ENCODE assay signal across 9 mouse cellular contexts in the genomic region with DNA sequence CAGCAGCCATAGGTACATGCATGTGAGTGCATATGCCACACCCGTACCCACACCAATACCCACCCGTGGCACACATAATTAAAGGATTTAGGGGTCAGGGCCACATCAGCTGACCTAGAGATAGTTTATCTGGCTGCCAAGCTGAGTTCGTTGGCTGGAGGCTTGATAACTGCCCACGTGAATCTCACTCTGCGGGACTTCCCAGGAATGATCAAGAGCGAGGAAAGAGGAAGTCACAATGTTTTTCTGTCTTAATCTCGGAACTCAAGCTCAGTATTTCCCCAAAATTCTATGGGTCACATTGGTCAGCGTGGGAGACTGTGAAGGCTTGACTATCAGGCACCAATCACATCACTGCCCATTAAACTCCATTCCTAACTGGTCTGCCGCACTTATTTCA. TPM values are rescaled to one million over a fixed set of nuclear protein-coding genes. Genes with fewer than 3 reads are reported as not detected.
A peak's percentile ranks its signal among the peaks of the same experiment; 100 is the strongest.
DNase-seq lines count a peak whose midpoint lies in the region; ATAC-seq and TF ChIP-seq lines count a peak whose summit lies in the region.
"Had no signal": no experiment of that assay in that cellular context is flagged by ENCODE, and none has a peak within 500 bp of the region (broad histone marks: within the 10 kb centered on the region; RNA-seq: fewer than 3 reads in every experiment).

No protein-coding gene starts in this region.

- no peak for ATAC-seq in lung, embryonic 15.5 days (ENCODE audit: borderline replicate concordance, extremely low read depth, low FRiP score, low TSS enrichment)
- ATAC-seq in forebrain, postnatal 0 days = no peak
- ATAC-seq in liver, embryonic 13.5 days (ENCODE audit: low read depth) = no peak
- ATAC-seq in stomach, embryonic 15.5 days (ENCODE audit: insufficient read depth, low FRiP score, low read depth) = no peak

- no peak for TF ChIP-seq CTCF in forebrain, postnatal 0 days (IDR thresholded peaks at IDR 0.05; ENCODE audit: low read depth)

- DNase-seq in lung, postnatal 14 days = no peak
- DNase-seq in forebrain, postnatal 0 days = no peak
- DNase-seq in liver, embryonic 13.5 days = no peak
- no peak for DNase-seq in spleen, postnatal 14 days (ENCODE audit: low spot score in 2 of 2)
- DNase-seq in left cerebral cortex, adult 18-20 months (ENCODE audit: low spot score in 2 of 2) = no peak
- no peak for DNase-seq in cerebellum, postnatal 25 days

- H3K27ac ChIP-seq in lung, embryonic 15.5 days = no peak overlapping the region
- H3K27ac ChIP-seq in forebrain, postnatal 0 days (ENCODE audit: low read depth, low read length) = peak overlapping the region; percentile 91; the same call in 1 of the 2 replicates
- peak overlapping the region; percentile 97 for H3K27ac ChIP-seq in liver, embryonic 13.5 days
- peak overlapping the region; percentile 94; the same call in 1 of the 2 replicates for H3K27ac ChIP-seq in stomach, embryonic 15.5 days

- no peaks in the 10 kb centered on the region for H3K36me3 ChIP-seq in lung, embryonic 15.5 days
- no peaks in the 10 kb centered on the region for H3K36me3 ChIP-seq in forebrain, postnatal 0 days (ENCODE audit: insufficient read depth)
- H3K36me3 ChIP-seq in liver, embryonic 13.5 days = peaks cover 3% of the 10 kb centered on the region; the same call in 1 of the 2 replicates
- no peaks in the 10 kb centered on the region for H3K36me3 ChIP-seq in stomach, embryonic 15.5 days

- H3K9ac ChIP-seq in lung, embryonic 15.5 days = no peak overlapping the region
- peak overlapping the region; percentile 92; the same call in 1 of the 2 replicates for H3K9ac ChIP-seq in forebrain, postnatal 0 days
- H3K9ac ChIP-seq in liver, embryonic 13.5 days = peak overlapping the region; percentile 95
- H3K9ac ChIP-seq in stomach, embryonic 15.5 days = no peak overlapping the region

- peaks cover 17% of the 10 kb centered on the region for H3K4me1 ChIP-seq in lung, embryonic 15.5 days
- peaks cover 10% of the 10 kb centered on the region; the same call in 1 of the 2 replicates for H3K4me1 ChIP-seq in forebrain, postnatal 0 days (ENCODE audit: insufficient read depth)
- peaks cover 23% of the 10 kb centered on the region for H3K4me1 ChIP-seq in liver, embryonic 13.5 days (replicated peaks)
- peaks cover 9% of the 10 kb centered on the region for H3K4me1 ChIP-seq in stomach, embryonic 15.5 days

- peak overlapping the region; percentile 74; the same call in 1 of the 2 replicates for H3K4me3 ChIP-seq in lung, embryonic 15.5 days
- H3K4me3 ChIP-seq in forebrain, postnatal 0 days (ENCODE audit: low read depth, low read length) = no peak overlapping the region
- peak overlapping the region; percentile 91 for H3K4me3 ChIP-seq in liver, embryonic 13.5 days (replicated peaks)
- H3K4me3 ChIP-seq in stomach, embryonic 15.5 days (replicated peaks) = peak overlapping the region; percentile 75; the same call in 1 of the 2 replicates

- peak overlapping the region; percentile 58 for H3K4me2 ChIP-seq in lung, embryonic 15.5 days
- H3K4me2 ChIP-seq in forebrain, postnatal 0 days (ENCODE audit: low read depth) = peak overlapping the region; percentile 80
- H3K4me2 ChIP-seq in liver, embryonic 13.5 days = peak overlapping the region; percentile 82
- H3K4me2 ChIP-seq in stomach, embryonic 15.5 days = peak overlapping the region; percentile 73

- H3K27me3 ChIP-seq in lung, embryonic 15.5 days = no peaks in the 10 kb centered on the region
- no peaks in the 10 kb centered on the region for H3K27me3 ChIP-seq in forebrain, postnatal 0 days (ENCODE audit: insufficient read depth, low read length)
- H3K27me3 ChIP-seq in liver, embryonic 13.5 days = no peaks in the 10 kb centered on the region
- H3K27me3 ChIP-seq in stomach, embryonic 15.5 days (replicated peaks) = no peaks in the 10 kb centered on the region

- no peaks in the 10 kb centered on the region for H3K9me3 ChIP-seq in lung, embryonic 15.5 days
- no peaks in the 10 kb centered on the region for H3K9me3 ChIP-seq in forebrain, postnatal 0 days (ENCODE audit: low read length)
- no peaks in the 10 kb centered on the region for H3K9me3 ChIP-seq in liver, embryonic 13.5 days (replicated peaks)
- H3K9me3 ChIP-seq in stomach, embryonic 15.5 days = no peaks in the 10 kb centered on the region

- WGBS in lung, embryonic 15.5 days = 71% methylated on average over 9 of the region's 9 CpGs
- 86% methylated on average over 9 of the region's 9 CpGs for WGBS in forebrain, postnatal 0 days
- 34% methylated on average over 9 of the region's 9 CpGs for WGBS in liver, embryonic 13.5 days (ENCODE audit: insufficient replicate concordance)
- WGBS in stomach, embryonic 15.5 days = 67% methylated on average over 9 of the region's 9 CpGs

RNA-seq across cellular contexts. Expression of a gene that starts 0.6 kb away (rescaled TPM):
- 83.9 and 89.4 TPM in 2 replicates for polyA plus RNA-seq in lung, embryonic 15.5 days (2015; fragmentation: Nextera tagmentation; extraction: Ambion mirVana)
- total RNA-seq in forebrain, postnatal 0 days (2014; rRNA removed) = 69.9 and 73.6 TPM in 2 replicates
- polyA plus RNA-seq in forebrain, postnatal 0 days (2015; fragmentation: Nextera tagmentation; extraction: Ambion mirVana) = 139 TPM in 2 replicates
- polyA plus RNA-seq in liver, embryonic 13.5 days (2015; fragmentation: Nextera tagmentation; extraction: Ambion mirVana) = 25.4 and 25.6 TPM in 2 replicates
- polyA plus RNA-seq in stomach, embryonic 15.5 days (2015; fragmentation: Nextera tagmentation; extraction: Ambion mirVana) = 68.3 and 78.5 TPM in 2 replicates
- total RNA-seq in left cerebral cortex, adult 18-20 months (2021) = 10 to 100 TPM; 54.6 to 56.6 TPM

RNA-seq across cellular contexts. Expression of a gene that starts 19.5 kb away (rescaled TPM):
- polyA plus RNA-seq in lung, embryonic 15.5 days (2015; fragmentation: Nextera tagmentation; extraction: Ambion mirVana) = not detected in 2 replicates
- total RNA-seq in forebrain, postnatal 0 days (2014; rRNA removed) = 1.5 and 1.7 TPM in 2 replicates
- polyA plus RNA-seq in forebrain, postnatal 0 days (2015; fragmentation: Nextera tagmentation; extraction: Ambion mirVana) = 0.74 and 2.8 TPM in 2 replicates
- not detected in 2 replicates for polyA plus RNA-seq in liver, embryonic 13.5 days (2015; fragmentation: Nextera tagmentation; extraction: Ambion mirVana)
- polyA plus RNA-seq in stomach, embryonic 15.5 days (2015; fragmentation: Nextera tagmentation; extraction: Ambion mirVana) = 0.49 TPM in 1 of 2 replicates, not detected in the other
- total RNA-seq in left cerebral cortex, adult 18-20 months (2021) = not detected
- total RNA-seq: adrenal gland, postnatal 4 days had no signal

RNA-seq across cellular contexts. Expression of a gene that starts 51.5 kb away (rescaled TPM):
- polyA plus RNA-seq in lung, embryonic 15.5 days (2015; fragmentation: Nextera tagmentation; extraction: Ambion mirVana) = 24.0 and 24.8 TPM in 2 replicates
- 96.0 and 124 TPM in 2 replicates for total RNA-seq in forebrain, postnatal 0 days (2014; rRNA removed)
- 22.8 and 29.1 TPM in 2 replicates for polyA plus RNA-seq in forebrain, postnatal 0 days (2015; fragmentation: Nextera tagmentation; extraction: Ambion mirVana)
- 2.0 TPM in 2 replicates for polyA plus RNA-seq in liver, embryonic 13.5 days (2015; fragmentation: Nextera tagmentation; extraction: Ambion mirVana)
- 18.2 and 18.4 TPM in 2 replicates for polyA plus RNA-seq in stomach, embryonic 15.5 days (2015; fragmentation: Nextera tagmentation; extraction: Ambion mirVana)
- 100 to 1,000 TPM; 135 to 137 TPM for total RNA-seq in left cerebral cortex, adult 18-20 months (2021)

Comparison
In these comparisons a context has a peak if more than half of its experiments do, and no peak if none do; other contexts are left out.
1. H3K9ac ChIP-seq: peak in forebrain, postnatal 0 days (single experiment) and liver, embryonic 13.5 days (single experiment); none in lung, embryonic 15.5 days (single experiment) and stomach, embryonic 15.5 days (single experiment).
2. Peak in every context shown above with its lines, with median percentiles within 50 percentile points of each other: H3K4me2 ChIP-seq.